ENCODE assay signal across 21 mouse cellular contexts in genomic region chr4:126343451-126343850, GRCm38 (mm10). TPM values are rescaled to one million over a fixed set of nuclear protein-coding genes. Genes with fewer than 3 reads are reported as not detected.
"Had no signal": no experiment of that assay in that cellular context is flagged by ENCODE, and none has a peak within 500 bp of the region (broad histone marks: within the 10 kb centered on the region; RNA-seq: fewer than 3 reads in every experiment).

No protein-coding gene starts in this region.

- H3K4me1 ChIP-seq: midbrain, embryonic 12.5 days; midbrain, embryonic 15.5 days; neural tube, embryonic 13.5 days; stomach, embryonic 15.5 days had no signal

- H3K9me3 ChIP-seq: limb, embryonic 10.5 days; limb, embryonic 13.5 days; liver, embryonic 13.5 days; midbrain, embryonic 12.5 days; midbrain, embryonic 15.5 days; neural tube, embryonic 13.5 days; stomach, embryonic 15.5 days had no signal

- H3K27me3 ChIP-seq: limb, embryonic 13.5 days; liver, embryonic 13.5 days; midbrain, embryonic 12.5 days; midbrain, embryonic 15.5 days; neural tube, embryonic 13.5 days; stomach, embryonic 15.5 days had no signal

- H3K27ac ChIP-seq: kidney, postnatal 0 days; limb, embryonic 10.5 days; limb, embryonic 13.5 days; liver, embryonic 13.5 days; macrophage; midbrain, embryonic 12.5 days; midbrain, embryonic 15.5 days; neural tube, embryonic 13.5 days; stomach, embryonic 15.5 days had no signal

- H3K4me3 ChIP-seq: limb, embryonic 10.5 days; limb, embryonic 13.5 days; liver, embryonic 13.5 days; midbrain, embryonic 12.5 days; midbrain, embryonic 15.5 days; myocyte; neural tube, embryonic 13.5 days; stomach, embryonic 15.5 days had no signal

- H3K4me2 ChIP-seq: limb, embryonic 13.5 days; liver, embryonic 13.5 days; lung, embryonic 14.5 days; midbrain, embryonic 12.5 days; midbrain, embryonic 15.5 days; neural tube, embryonic 13.5 days; stomach, embryonic 15.5 days had no signal

- ATAC-seq: inflammation-experienced regulatory T-cells, adult 6 months; lung, postnatal 0 days; midbrain, embryonic 15.5 days had no signal

- H3K9ac ChIP-seq: limb, embryonic 13.5 days; liver, embryonic 13.5 days; lung, embryonic 14.5 days; midbrain, embryonic 12.5 days; midbrain, embryonic 15.5 days; neural tube, embryonic 13.5 days; stomach, embryonic 15.5 days had no signal

- DNase-seq: layer of hippocampus, adult 9-11 months; liver; liver, embryonic 13.5 days; lung, embryonic 14.5 days; retina, postnatal 1 day; right cerebral cortex, postnatal 25 days; spleen, adult 18-20 months; thymus, postnatal 25 days had no signal

RNA-seq across cellular contexts. Expression of gene Tekt2, which starts 18.0 kb away (rescaled TPM):
- total RNA-seq: neutrophil, adult 5-6 weeks had no signal
- polyA plus RNA-seq: inflammation-experienced regulatory T-cells, adult 6 months had no signal

RNA-seq across cellular contexts. Expression of gene Col8a2, which starts 56.9 kb away (rescaled TPM):
- total RNA-seq: megakaryocyte, adult 5-6 weeks; neutrophil, adult 5-6 weeks had no signal
- polyA plus RNA-seq: inflammation-experienced regulatory T-cells, adult 6 months; macrophage had no signal
